Mouse (Mus musculus) brown adipose tissue, adult 24 weeks (tissue): ENCODE results near the gene Sertad2. TPM values are rescaled to one million over a fixed set of nuclear protein-coding genes. Genes with fewer than 3 reads are reported as not detected.
A peak's percentile ranks its signal among the peaks of the same experiment; 100 is the strongest.

Experiments
- H3K27ac ChIP-seq: fragments of 200-500 bp; replicated peaks from 2 replicates; pipeline ENCODE4 v1.5.1; 2012; ENCODE audit warnings: low read depth, mild to moderate bottlenecking, low read length
- H3K4me1 ChIP-seq: fragments of 200-500 bp; 2 replicates; pipeline ENCODE4 v1.6.1; 2012; ENCODE audit warnings: low read length, mixed read lengths; ENCODE audit not compliant: control insufficient read depth, insufficient read depth, insufficient read length
- H3K4me3 ChIP-seq: fragments of 200-500 bp; 2 replicates; pipeline ENCODE4 v1.5.1; 2012; ENCODE audit warnings: low read depth, mild to moderate bottlenecking, low read length, moderate library complexity; ENCODE audit not compliant: insufficient read depth
- polyA plus RNA-seq: library from polyadenylated mRNA; stranded (reverse); fragments of >200 nt; gene quantifications from 2 replicates; pipeline ENCODE4 v1.2.4, GENCODE M21; 2012; ENCODE audit not compliant: missing spikeins, insufficient read depth, insufficient read length

Sertad2 gene
- polyA plus RNA-seq, 1 experiment, result 4.5 TPM

DNA sequence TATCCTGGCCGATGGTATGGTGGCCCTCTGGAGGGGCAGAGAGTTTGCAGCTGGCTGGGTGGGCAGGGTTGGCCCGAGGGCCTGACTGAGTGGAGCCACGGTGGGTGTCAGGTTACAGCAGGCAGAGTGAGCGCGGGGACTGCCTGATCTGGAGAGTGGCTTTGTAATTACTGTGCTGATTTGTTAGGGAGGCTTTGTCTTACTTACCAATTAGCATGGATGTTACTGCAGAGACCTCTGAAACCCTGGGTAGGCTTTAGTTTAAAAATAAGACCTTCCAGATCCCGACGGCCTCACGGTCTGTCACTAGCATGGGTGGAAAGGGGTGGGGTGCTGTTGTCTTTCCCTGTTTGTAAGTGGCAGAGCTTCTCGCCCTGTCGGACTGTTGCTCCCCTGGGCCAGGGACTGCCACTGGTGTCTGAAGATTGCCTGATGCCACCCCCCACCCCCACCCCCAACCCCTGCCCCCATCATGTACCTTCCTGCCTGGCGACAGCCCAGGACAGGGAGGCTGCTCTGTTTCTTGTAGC is 96.9 kb downstream of the Sertad2 start:
- H3K4me3 ChIP-seq, result no peak overlapping the region
- H3K27ac ChIP-seq, result no peak overlapping the region
- H3K4me1 ChIP-seq, result peaks cover 17% of the 10 kb centered on the region

DNA sequence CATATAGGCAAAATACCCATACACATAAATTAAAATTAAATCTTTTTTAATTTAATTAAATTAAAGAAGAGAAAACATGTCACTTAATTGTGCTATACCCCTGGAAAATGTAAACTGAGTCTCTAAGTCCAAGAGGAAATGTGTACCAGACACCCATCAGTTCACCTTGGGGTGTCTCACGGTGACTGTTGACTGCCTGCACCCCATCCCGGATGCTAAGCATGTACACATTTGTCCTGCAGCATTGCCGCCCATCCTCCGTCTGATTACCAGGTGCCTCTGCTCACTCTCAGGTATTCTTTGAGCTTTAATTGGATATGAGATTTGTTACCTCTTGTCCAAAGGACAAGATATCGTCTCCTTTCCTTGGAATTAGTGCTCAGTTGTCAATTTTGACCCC is 99.3 kb downstream of the Sertad2 start:
- no peak overlapping the region for H3K4me3 ChIP-seq
- H3K4me1 ChIP-seq, result peaks cover 19% of the 10 kb centered on the region
- no peak overlapping the region for H3K27ac ChIP-seq

GRCm38 (mm10) chr11:20643161-20643560 is 100.1 kb downstream of the Sertad2 start:
- H3K4me3 ChIP-seq, result no peak overlapping the region
- no peak overlapping the region for H3K27ac ChIP-seq
- H3K4me1 ChIP-seq, result peaks cover 24% of the 10 kb centered on the region

DNA sequence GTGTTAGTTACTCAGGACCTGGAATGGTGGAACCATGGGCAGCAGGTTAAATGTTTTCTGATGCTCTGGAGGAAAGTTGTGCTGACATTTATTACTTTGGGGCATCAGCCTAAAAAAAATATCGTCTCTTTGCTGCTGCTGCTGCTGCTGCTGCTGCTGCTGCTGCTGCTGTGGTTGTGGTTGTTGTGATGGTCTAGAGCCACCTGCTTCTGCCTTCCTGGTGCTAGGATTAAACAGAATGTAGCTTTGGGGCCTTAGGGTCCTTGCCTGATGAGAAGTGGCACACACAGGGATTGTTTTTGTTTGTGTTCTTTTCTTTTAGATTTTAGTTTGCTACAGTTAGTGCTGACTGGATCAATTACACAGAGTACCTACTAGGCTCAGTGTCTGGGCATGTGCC is 101.1 kb downstream of the Sertad2 start:
- no peak overlapping the region for H3K27ac ChIP-seq
- H3K4me3 ChIP-seq, result no peak overlapping the region
- H3K4me1 ChIP-seq, result peaks cover 24% of the 10 kb centered on the region

- H3K27ac ChIP-seq, result 0 out of 2 replicates have a peak overlapping the region, but pooled peaks have one; percentile 2
- H3K4me3 ChIP-seq, result no peak overlapping the region
- H3K4me1 ChIP-seq, result peaks cover 22% of the 10 kb centered on the region
Observed at GRCm38 (mm10) chr11:20644872-20645271, 101.8 kb downstream of the Sertad2 start.

- Histone ChIP-seq H3K4me1 (peaks cover 20% of the 10 kb centered on the region), H3K27ac (no peak overlapping the region), H3K4me3 (no peak overlapping the region)
Observed at GRCm38 (mm10) chr11:20645521-20645920, 102.5 kb downstream of the Sertad2 start.

GRCm38 (mm10) chr11:20646142-20646541 is 103.1 kb downstream of the Sertad2 start:
- Histone ChIP-seq H3K4me3 (no peak overlapping the region), H3K27ac (no peak overlapping the region), H3K4me1 (peaks cover 17% of the 10 kb centered on the region)

- H3K4me1 ChIP-seq, result peaks cover 16% of the 10 kb centered on the region
- no peak overlapping the region for H3K4me3 ChIP-seq
- no peak overlapping the region for H3K27ac ChIP-seq
Observed at GRCm38 (mm10) chr11:20646986-20647726, 104.1 kb downstream of the Sertad2 start.

DNA sequence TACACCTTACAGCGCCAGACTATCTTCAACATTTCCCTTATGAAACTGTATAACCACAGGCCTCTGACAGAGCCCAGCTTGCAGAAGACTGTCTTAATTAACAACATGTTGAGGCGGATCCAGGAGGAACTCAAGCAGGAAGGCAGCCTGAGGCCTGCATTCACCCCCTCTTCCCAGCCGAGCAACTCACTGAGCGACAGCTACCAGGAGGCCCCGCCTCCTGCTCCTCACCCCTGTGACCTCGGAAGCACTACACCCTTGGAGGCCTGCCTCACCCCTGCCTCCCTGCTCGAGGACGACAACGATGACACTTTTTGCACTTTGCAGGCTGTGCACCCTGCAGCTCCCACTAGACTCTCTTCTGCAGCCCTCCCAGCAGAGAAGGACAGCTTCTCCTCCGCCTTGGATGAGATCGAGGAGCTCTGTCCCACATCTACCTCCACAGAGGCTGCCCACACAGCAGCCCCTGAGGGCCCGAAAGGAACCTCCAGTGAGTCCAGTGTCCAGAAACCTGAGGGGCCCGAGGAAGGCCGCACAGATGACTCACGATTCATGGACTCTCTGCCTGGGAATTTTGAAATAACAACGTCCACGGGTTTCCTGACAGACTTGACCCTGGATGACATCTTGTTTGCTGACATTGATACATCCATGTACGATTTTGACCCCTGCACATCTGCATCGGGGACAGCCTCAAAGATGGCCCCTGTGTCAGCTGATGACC is 105.0 kb downstream of the Sertad2 start:
- no peak overlapping the region for H3K4me3 ChIP-seq
- H3K4me1 ChIP-seq, result peaks cover 15% of the 10 kb centered on the region
- H3K27ac ChIP-seq, result no peak overlapping the region

DNA sequence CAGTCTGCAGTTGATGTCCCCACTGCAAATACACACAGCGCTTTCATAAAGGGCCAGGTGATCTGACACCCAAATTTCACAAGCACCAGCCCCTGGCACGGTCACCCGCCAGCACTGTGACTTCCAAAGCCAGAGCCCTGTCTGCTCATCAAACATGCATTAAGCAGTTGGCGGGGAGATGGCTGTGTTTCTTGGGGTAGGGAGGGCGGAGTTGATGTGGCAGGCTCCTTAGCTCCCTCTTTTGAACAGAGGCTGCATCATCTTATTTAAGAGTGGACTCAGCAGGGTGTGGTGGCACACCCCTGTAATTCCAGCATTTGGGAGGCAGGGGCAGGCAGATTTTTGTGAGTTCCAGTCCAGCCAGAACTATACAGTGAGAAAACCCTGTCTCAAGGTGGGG is 106.4 kb downstream of the Sertad2 start:
- H3K4me3 ChIP-seq, result no peak overlapping the region
- H3K4me1 ChIP-seq, result peaks cover 13% of the 10 kb centered on the region
- H3K27ac ChIP-seq, result no peak overlapping the region

DNA sequence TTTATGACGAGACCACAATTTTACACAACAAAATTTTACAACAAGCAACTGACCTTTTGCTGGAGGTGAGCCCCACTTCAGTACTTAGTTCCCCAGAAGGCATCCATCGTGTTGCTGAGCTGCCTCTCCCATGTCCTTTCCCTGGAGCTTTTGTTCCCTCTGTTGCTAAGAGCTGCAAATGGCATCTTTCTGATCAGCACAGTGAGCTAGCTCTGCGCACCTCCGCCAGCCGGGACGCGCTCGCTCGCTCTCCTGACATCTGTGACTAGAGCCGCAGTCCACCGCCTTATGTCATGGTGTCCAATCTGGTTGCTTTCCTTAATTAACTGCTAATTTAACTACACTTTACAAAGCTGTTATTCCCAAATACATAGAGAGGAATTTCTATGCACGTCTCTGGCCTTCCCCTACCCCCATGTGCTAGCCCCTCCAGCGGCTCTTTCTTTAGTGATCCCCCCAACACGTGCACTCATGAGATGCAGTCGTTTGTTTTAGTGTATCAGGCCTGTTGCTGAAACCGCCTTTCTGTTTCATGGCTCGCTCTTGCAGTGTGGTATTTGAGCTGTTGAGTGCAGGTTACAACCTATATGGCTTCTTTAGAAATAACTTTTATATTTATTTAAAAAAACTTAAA is 107.1 kb downstream of the Sertad2 start:
- H3K27ac ChIP-seq, result no peak overlapping the region
- H3K4me1 ChIP-seq, result peaks cover 10% of the 10 kb centered on the region
- H3K4me3 ChIP-seq, result no peak overlapping the region

GRCm38 (mm10) chr11:20651166-20651565 is 108.1 kb downstream of the Sertad2 start:
- H3K4me3 ChIP-seq, result no peak overlapping the region
- no peak overlapping the region for H3K27ac ChIP-seq
- peaks cover 8% of the 10 kb centered on the region for H3K4me1 ChIP-seq

- Histone ChIP-seq H3K27ac (no peak overlapping the region), H3K4me1 (no peaks in the 10 kb centered on the region; the same call in 1 of the 2 replicates), H3K4me3 (peak overlapping the region; percentile 19; the same call in 1 of the 2 replicates)
Observed at GRCm38 (mm10) chr11:20655795-20656710, 113.0 kb downstream of the Sertad2 start.

DNA sequence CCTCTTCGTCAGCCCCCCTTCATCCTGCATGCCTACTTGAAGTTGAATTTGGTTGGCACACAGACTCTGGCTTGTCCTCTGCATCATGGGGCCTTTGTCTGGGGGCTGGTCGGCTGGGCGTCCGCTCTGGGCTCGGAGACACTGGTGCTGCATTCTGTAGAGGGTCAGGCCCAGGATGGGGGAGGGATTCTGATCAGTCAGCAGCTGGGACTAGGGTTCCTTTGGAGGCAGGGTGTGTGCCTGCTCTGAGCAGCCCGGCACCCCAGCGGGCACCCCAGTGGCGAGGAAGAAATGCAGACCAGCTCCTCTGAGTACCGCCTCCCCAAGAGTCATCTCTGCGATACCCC is 113.6 kb downstream of the Sertad2 start:
- Histone ChIP-seq H3K4me1 (no peaks in the 10 kb centered on the region; the same call in 1 of the 2 replicates), H3K27ac (no peak overlapping the region), H3K4me3 (peak overlapping the region; percentile 19; the same call in 1 of the 2 replicates)
